Mouse (Mus musculus) cerebellum, postnatal 36 days (tissue): Measurements from ENCODE around the gene Tctn1.

Experiments
- DNase-seq, 2 experiments: peaks; one replicate each; pipeline ENCODE4 v3.0.0; 2021 to 2022; ENCODE audit warnings: mixed read lengths in 2 of 2

Gene Tctn1

DNA sequence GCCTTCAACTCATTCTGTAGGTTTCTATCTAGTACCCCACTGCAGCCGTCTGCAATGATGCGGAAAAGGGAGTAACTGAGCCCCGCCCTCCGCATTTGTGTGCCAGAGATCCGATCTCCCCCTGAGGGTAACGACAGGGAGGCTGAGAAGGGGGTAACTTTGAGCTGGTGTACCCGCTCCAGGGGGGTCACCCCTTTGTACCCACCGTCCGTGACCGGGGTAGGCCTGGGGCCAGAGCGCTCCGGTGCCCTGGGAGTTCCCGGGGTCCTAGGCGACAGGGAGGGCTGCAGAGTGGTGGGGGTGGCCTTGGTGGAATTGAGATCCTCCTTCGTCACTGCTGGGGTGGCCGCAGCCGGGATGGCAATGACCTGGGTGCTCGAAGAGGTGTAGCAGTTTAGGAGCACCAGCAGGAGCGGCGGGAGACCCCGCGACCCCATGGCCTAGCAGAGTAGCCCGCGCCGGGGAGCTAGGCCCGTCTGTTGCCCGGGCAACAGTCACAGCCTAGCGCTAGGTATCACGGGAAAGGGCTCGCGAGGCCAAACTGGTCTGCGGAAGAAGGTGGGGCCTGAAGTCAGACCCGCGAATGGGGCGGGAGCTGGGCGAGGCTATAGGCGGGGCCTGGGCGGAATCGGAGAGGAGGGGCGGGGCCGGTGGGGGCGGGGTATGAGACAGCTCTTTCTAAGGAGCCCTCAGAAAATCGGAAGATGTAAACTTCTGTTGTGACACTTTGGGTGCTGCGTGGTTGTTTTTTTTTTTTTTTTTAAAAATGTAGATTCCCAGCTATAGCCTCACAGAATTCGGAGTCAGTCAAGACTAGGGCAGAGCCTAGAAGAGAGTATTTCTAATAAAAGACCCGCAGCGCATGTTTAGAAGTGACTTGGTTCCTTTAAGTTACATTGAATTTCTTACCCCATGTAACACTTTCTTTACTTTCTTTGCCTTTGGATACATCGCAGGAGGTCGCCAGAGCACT lies at the start of gene Tctn1:
Gene Tctn1, minus strand, starts transcription at position 528 of the 973 bp plus-strand sequence.
- DNase-seq = peak; percentile 81 to 89

DNA sequence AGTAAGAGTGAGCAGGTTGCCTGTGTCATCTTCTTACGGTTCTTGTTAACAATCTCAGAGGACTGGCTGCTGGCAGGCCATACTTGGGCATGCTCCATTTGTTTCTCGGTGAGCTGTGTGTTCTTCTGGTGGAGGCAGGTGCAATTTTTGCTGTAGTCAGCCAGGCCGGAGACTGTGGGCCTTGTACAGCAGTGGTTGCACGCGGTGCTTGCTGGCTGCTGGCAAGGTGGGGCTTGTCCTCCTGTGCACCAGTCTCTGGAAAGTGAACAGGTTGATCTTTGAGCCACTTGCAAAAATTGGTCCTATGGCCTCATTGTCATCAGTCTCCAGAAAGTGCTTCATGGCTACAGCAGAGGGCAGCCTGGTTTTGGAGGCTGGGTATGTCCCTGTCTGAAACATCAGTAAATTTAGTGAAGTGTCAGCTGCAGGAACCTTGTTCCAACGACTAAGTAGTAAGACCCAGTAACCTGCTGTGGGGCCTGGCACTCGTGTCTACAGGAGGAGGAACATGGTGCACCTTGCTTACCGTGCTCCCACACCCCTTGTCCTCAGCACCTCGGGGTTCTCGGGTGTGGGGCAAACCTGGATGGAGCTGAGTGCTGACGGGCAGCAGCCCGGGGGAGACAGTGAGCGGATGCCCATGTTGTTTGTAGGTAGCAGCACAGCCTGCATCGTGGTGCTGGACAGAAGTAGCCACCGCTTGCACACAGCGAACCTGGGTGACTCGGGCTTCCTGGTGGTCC lies 48.9 kb upstream of the Tctn1 start:
- DNase-seq = peak in 1 of 2 experiments; percentile 41

DNA sequence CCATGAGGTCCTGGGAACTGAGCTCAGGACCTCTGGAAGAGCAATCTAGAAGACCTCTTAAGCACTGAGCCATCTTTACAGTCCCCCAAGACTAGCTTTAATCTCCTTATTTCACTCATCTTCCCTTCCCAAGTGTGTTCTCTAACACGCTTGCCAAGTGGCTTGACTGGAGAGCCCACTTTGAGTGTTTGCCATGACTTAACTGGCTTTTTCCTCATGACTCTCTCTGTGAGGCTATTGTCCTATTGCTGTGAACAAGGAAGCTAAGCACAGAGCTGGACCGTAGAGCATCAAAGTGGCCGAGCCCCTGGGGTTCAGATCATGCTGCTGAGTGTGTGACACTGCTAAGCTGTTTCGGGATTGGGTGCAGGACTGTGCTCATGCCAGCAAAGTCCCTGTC lies 48.1 kb upstream of the Tctn1 start:
- no peak for DNase-seq

DNA sequence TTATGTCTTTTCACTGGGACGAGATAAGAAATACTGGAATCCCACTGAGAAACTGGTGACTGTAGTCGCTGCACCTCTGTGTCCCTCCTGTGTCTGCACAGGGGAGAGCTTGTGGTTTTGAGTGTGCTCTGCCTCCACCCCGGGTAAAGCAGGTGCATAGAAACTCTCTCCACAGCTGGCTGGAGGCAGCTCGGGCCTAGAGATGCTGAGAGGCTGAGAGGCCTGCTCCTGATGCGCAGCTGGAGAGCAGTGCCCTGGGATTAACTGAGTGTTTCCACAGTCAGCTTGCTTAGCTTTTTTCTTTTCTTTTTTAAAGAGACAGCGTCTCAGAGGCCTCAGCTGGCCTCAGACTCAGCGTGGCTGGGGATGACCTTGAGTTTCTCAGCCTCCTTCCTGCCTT lies 47.4 kb upstream of the Tctn1 start:
- no peak for DNase-seq

DNA sequence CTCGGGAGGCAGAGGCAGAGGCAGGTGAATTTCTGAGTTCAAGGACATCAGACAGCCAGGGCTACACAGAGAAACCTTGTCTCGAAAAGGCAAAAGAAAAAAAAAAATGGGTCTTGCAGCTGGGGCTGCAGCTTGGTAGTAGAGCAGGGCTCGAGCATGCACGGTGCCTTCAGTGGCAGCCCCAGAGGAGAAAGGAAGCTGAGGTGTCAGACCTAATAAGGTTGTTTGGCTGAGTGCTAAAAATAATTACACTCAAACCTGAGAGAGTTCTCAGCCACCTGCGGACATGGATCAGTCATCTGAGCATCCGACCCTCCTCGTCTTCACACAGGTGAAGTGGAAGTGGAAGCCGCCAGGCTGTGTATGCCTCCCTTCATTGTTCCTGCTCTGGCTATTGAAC lies 46.4 kb upstream of the Tctn1 start:
- DNase-seq = no peak

DNA sequence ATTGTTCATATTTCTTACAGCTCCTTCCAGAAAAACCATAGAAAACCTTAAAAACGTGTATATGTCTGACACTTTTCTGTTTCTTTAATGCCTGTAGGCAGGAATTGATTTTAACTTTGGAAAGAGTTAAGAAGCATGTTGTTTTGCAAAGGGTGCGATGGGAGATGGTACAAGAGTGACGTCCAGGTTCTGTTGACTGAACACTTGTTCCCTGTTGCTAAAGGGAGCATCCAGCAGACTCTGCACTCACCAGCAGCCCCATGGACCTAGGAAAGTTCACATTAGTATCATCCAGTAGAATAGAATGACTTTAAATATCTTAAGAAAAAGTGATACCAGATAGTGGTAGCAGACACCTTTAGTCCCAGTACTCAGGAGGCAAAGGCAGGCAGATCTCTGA lies 42.3 kb upstream of the Tctn1 start:
- no peak for DNase-seq

DNA sequence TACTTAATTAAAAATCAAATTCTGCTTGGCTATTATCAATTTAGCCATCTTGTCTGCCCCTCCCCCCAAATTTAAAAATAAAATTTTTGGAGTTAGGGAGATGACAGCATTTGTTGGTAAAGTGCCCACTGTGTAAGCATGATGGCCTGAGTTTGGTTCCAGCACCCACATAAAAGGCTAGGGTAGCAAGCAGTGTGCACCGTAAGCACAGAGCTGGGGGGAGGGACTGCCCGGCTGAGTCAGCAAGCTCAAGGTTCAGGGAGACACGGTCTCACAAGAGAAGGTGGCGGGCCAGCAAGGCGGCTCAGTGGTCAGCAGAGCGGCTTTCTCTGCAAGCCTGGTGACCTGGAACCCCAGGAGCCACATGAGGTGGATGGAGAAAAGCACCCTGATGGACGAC lies 41.2 kb upstream of the Tctn1 start:
- no peak for DNase-seq

DNA sequence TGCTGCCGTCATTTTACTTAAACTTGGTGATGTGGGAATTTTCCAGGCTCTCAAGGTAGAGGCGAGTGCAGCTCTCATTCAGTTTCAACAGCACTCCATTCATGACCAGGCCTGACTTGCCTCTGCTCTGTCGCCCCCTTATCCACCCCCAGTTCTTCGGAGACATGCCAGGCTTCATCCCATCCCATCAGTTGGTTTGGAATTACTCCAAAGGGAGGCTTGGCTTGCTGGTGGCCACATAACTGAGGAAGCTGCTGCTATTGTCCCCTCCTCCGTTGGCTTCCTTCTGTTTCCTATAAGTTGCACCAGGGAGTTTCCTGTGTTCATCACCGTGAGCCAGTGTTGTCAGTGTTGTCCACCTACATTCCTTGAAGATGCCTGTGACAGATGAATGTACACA lies 40.3 kb upstream of the Tctn1 start:
- DNase-seq = no peak

DNA sequence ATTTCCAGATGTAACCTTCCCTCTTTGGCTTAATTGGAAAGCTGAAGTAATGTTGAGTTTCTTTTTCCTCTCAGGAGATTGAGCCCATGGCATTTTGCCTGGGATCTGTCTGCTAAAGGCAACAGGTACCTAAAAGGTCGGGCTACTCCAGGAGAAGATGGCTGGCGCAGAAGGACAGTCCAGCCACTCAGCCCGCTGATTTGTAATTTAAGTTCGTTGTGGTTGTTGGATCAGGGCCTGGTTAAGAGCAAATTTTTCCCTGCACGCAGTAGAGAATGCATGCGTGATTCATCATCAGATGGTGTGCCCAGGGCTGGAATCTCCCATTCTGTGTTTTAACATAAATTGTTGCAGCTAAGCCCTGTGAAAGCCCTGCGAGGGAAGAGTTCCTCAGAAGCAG lies 39.7 kb upstream of the Tctn1 start:
- DNase-seq = no peak

DNA sequence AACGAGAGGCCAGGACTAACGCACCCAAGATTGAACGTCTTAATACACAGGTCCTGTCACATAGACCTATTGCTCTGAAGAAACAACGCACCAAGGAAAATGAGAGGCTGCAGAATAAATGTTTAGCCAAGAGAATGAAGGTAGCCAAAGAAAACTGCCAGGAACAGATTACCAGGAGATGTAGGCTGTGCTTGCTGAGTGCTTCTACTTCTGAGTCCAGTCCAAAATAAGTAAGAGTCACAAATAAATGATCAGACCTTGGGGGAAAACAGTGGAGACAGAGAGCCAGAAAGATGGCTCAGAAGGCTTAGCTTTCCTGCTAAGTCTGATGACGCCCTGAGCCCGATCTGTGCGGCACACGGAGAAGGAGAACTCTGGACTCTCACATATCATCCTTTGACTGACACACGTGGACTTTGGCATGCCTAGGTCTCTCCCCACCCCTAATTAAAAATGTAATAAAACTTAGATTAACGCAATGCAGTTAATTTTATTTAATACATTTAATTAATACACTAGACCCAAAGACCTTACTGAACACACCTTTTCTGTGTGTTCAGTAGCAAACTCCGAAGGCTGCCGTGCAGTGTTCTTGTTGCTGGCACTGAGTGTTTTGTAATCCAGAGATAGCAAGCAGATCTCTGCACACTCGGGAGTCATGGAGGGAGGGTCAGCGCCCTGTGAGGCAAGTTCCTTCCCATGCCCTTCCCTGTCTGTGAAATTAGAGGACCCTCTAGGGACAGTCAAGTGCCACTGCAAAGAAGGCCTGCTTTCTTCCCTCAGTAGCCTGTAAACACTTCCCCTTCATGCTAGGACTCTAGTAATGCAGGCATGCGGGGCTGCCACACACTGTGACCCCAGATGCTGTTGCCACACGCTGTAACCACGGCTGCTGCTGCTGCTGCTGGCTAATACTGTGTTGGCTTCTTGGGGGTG lies 38.8 kb upstream of the Tctn1 start:
- no peak for DNase-seq

DNA sequence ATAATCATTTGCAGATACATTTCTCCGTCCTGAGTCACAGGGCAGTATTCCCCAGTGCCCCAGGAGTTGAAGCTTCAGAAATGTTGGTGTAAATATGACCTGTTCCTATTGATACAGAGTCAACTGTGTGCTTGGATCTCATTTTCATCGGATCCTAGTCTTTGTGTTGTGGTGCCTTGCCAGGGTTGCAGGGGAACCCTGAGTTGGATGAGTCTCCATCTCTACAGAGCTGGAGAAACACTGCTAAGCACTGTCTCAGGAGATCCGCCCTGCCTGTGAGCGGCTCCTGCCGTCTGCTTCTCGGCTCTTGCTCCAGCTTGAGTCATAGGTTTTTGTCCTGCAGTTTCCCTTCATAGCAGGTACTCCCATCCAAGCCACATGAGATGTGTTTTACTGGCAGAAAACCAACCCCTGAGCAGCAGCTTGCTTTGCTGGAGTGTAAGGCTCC lies 35.8 kb upstream of the Tctn1 start:
- peak; percentile 44 to 50 for DNase-seq

DNA sequence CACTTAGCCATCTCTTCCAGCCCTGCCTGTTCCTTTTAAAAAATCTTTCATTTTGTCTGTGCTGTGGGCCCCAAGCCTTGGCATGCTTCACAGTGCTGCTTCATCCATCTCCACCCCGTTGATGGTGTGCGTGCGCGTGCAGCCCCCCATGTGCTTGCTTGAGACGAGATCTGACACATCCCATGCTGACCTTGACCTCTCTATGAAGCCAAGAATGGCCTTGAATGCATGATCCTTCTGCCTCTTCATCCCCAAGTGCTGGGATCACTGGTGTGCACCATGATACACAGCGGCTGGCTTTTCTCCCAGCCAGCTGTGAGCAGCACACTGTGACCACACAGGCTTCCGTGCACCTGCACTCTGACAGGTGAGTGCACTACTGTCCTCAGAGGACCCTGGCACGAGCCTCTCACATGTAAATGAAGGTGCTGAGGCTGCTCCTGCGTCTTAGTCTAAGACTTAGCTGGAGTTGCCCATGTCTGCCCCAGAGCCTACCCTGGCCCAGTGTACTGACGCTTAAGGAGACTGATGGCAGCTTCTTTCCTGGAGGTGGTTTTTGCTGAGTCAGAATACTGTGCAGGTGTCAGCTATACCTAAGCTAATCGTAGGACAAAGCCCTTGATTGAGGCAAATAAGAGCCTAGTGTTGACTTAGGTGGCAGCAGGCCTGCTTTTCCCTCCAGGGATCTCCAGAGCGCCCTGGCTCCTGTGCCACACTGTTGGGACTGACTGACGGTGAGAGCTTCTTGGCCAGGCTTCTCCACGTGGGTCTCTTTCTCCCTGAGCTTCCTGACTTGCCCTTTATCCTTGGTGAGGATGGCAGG lies 31.1 kb upstream of the Tctn1 start:
- DNase-seq = no peak

DNA sequence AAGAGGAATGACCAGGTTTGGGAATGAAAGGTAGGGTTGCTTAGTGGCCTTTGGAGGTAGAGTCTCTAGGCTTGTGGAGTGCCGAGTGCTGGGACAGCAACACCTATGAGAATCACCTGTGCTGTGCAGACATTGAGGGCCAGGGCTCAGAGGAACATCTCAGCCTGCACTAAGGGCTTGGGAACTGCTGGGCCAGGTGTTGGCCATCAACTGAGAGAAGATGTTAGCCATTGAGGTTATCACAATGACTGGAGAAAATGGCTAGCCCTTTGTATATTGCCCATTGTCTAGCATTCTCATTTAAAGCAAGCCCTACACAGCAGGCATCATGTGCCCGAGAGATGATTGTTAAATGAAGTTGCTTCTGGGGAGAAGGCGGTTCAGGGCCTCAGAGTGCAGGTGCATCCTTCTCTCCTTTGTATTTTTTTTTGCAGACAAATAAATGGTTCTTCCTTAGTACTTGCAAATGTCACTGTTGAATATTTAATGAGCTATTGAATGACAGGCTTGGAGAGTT lies 30.0 kb upstream of the Tctn1 start:
- no peak for DNase-seq

DNA sequence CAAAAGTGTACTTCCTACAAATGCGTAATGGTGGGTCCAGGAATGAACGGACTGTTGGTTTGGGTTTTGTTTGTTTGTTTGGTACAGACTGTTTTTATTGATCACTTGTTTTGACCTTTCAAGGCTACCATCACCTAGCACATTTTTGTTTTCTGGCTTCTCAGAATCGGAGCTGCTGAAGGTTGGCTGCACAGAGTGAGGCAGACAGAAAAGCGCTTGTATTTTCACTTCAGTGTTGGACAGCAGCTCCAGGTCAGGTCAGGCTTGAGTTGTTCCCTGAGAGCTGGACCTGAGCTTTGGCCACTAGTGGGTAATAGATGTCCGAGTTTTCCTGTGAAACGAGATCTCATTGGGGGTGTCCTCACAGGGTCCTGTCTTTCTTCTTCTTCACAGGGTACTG lies 28.9 kb upstream of the Tctn1 start:
- DNase-seq = no peak

DNA sequence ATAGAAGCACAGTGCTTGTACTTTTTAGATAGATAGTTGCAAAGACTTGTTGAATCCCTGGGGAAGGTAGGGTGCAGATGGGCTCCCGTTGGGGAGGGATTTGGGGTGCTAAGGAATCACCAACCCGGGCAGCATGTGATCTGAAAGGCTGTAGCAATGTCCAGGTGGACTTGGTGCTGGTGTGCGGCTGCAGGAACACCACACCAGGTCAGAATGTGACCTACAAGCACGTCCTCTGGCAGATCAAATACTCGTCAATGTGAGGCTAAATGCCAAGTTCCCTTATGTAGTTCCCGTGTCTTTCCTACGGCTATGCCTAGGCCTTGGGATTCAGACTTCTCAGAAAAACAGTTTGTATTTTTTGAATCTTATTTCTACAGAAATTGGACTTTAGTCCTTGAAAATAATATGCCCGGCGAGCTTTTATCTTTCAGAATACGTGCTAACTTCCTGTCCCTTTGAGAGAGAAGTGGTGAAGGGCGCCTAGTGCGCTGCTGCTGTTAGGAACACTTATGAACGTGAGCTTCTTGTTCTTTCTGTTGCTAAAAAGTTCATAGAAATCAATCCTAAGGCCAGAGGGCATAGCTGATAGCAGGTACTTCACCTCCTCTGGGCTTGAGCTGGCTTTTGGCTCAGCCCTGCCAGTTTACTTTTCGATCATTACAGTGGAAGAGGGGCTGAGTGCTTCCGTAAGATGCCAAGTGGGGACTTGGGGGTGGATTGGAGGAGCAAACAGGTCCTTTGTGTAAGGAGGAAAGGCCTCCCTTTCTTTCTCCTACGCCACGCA lies 27.5 kb upstream of the Tctn1 start:
- no peak for DNase-seq

DNA sequence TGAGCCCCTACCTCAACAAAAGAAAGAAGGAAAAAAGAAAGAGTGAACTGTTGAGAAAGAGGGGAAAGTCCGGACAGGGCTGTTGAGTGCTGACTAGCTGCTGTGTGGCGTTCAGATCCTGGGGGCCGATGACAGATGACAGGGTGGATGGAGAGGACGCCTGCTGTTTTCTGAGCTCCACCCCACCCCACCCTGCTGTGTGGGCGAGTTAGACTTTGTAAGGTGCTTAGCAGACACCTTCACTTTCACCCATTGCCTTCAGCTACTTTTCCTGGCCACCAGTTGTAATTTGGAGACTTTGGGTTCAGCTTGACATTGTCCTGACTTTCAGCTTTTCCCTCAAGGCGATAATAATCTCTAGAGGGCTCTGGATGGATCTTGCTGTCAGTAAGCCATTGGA lies 26.9 kb upstream of the Tctn1 start:
- no peak for DNase-seq

DNA sequence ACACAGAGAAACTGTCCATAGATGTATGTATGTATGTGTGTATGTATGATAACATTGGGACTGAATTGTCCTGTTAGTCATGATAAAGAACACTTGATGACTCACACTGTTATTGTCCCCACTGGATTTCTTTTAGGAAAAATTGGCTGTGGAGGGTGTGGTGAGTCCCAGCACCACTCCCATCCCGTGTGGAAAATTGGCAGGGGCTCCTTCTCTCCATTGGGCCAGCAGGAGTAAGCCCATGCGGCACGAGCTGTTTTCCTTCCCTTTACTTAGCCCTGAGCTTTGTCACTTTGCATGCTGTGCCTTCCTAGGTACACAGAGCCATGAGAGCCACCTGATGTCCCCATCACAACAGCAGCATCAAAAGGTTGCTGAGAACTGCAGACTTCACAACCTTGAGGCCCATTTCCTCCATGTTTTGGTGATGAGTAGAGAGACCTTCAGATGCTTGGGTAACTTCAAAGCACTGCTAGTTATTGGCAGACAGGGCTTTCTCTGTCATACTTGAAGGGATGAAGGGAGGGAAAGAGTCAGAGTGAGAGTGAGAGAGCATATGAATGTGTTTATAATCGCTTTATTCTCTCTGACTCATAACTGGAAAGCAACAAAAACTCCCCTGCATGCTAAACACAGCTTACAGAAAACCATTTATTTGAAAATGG lies 24.0 kb upstream of the Tctn1 start:
- no peak for DNase-seq

DNA sequence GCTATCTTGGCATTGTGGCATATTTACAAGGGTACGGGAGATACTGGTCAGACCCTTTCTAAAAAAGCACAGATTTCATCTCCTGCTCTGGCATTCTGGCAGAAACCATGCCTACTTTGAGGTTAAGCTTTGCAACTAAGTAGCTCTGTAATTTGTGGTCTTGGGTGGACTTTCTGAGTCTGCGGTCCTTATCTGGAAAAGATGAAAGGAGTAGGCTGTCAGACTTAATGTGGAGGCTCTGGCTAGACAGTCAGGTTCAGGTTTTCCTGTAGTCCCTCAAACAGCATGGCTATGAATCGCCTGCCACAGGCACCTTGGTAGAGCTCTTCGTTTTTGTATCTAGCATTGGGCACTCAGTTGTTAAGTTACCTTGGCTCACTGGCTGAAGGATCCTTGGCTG lies 22.8 kb upstream of the Tctn1 start:
- no peak for DNase-seq

DNA sequence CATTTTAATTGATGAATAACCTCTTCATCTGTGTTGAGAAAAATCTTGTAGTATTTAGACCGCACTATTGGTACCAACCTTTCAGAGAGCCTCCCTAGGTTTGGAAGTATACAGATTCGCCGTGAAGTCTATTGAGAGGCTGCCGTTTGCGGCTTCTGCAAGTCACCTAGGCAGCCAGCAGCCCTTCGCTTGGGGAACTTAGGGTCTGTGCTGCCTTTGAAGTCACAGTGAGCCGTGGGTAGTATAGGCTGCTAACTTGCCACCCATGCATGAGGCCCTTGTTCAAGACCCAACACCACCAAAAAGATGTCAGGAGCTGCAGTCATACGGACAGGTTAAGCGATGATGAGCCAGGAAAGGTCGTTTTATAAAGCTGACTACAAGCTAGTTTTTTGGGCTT lies 21.9 kb upstream of the Tctn1 start:
- no peak for DNase-seq

DNA sequence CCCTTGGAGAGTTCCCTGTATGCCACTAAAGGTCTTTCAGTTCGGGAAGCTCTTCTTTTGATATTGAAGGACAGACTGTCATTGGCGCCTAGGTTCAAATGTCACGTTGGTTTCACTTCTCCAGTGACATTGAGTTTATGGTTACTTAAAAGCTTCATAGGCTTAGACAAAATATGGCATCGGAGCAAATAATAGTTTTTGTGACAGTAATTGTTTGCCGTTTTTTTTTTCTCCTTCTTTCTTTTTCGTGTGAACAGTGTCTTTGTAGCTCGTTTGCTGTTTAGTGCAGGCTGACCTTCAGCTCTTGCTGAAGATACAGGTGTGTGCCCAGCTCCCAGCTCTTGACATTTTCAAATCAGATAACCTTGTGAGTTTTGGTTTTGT lies 21.5 kb upstream of the Tctn1 start:
- DNase-seq = no peak
